Mouse (Mus musculus) CH12.LX (cell line): ENCODE measurements at regions not wholly inside any gene's neighbourhood (a gene's known extent, or its start where the extent isn't known, plus 50 kb on each side); places are given as distances from the start of the nearest gene placed in this dataset.

Source experiments
- DNase-seq: peaks from one replicate; pipeline ENCODE4 v3.0.0-alpha.2; 2013; ENCODE audit errors: extremely low read depth
- H3K27ac ChIP-seq: 2 replicates; pipeline ENCODE4 v1.5.1; 2012; ENCODE audit warnings: low read depth, mild to moderate bottlenecking, control low read depth, moderate library complexity; ENCODE audit not compliant: insufficient read depth
- H3K27me3 ChIP-seq: replicated peaks from 2 replicates; pipeline ENCODE3; 2012; ENCODE audit warnings: inconsistent platforms
- H3K36me3 ChIP-seq, 2 experiments: replicated peaks in 1 of 2; 2 replicates each; pipeline versions ENCODE3 to v1.6.1; 2012; ENCODE audit warnings: inconsistent platforms in 1 of 2, low read length in 1 of 2, mild to moderate bottlenecking in 1 of 2, mixed read lengths in 1 of 2, moderate library complexity in 1 of 2; ENCODE audit not compliant: control insufficient read depth in 1 of 2, insufficient read depth in 1 of 2
- H3K4me1 ChIP-seq, 2 experiments: 2 replicates each; pipeline ENCODE4 v1.6.1; 2012; ENCODE audit warnings: inconsistent platforms in 1 of 2, moderate library complexity in 1 of 2; ENCODE audit not compliant: insufficient read depth in 2 of 2, control insufficient read depth in 1 of 2
- H3K4me2 ChIP-seq: 2 replicates; pipeline ENCODE4 v1.6.1; 2012; ENCODE audit warnings: low read depth, mild to moderate bottlenecking, control low read depth; ENCODE audit not compliant: poor library complexity, insufficient read depth, severe bottlenecking
- H3K4me3 ChIP-seq, 3 experiments: fragments of 150-350 bp in 1 of 3; sonication (generic) in 1 of 3; replicated peaks in 1 of 3; 2 replicates each; pipeline versions ENCODE3 to v1.5.1; 2011 to 2012; ENCODE audit warnings: low read depth in 2 of 3, low read length in 2 of 3, mild to moderate bottlenecking in 2 of 3, moderate library complexity in 2 of 3, control low read depth in 1 of 3, improper control_type of control experiment in 1 of 3, inconsistent platforms in 1 of 3, mixed read lengths in 1 of 3; ENCODE audit not compliant: poor library complexity in 1 of 3
- H3K79me2 ChIP-seq: replicated peaks from 2 replicates; pipeline ENCODE4 v1.6.1; 2012; ENCODE audit warnings: mild to moderate bottlenecking, moderate library complexity; ENCODE audit not compliant: control insufficient read depth, poor library complexity, insufficient read depth, severe bottlenecking; ENCODE audit errors: extremely low read depth
- H3K9ac ChIP-seq: 2 replicates; pipeline ENCODE4 v1.6.1; 2012; ENCODE audit warnings: low read depth, mild to moderate bottlenecking, control low read depth, moderate library complexity; ENCODE audit not compliant: insufficient read depth
- H3K9me3 ChIP-seq: replicated peaks from 2 replicates; pipeline ENCODE3; 2012; ENCODE audit warnings: low read length, inconsistent platforms, mixed read lengths
- CTCF ChIP-seq, 2 experiments: IDR thresholded peaks in 1 of 2; conservative IDR thresholded peaks in 1 of 2; 2 replicates each; pipeline ENCODE4 v1.5.1; 2011 to 2012; ENCODE audit warnings: low read depth in 2 of 2, low read length in 2 of 2, improper control_type of control experiment in 1 of 2, inconsistent platforms in 1 of 2, mild to moderate bottlenecking in 1 of 2, moderate library complexity in 1 of 2
- E2F4 ChIP-seq: IDR thresholded peaks from 2 replicates; pipeline ENCODE4 v1.6.1; 2011; ENCODE audit warnings: low read depth, low read length, improper control_type of control experiment; ENCODE audit not compliant: insufficient replicate concordance
- ETS1 ChIP-seq: conservative IDR thresholded peaks from 2 replicates; pipeline ENCODE4 v1.6.1; 2012; ENCODE audit warnings: low read depth, mild to moderate bottlenecking, inconsistent platforms, low read length, improper control_type of control experiment, moderate library complexity
- GABPA ChIP-seq: IDR thresholded peaks from 2 replicates; pipeline ENCODE4 v1.6.1; 2012; ENCODE audit warnings: low read depth, low read length, improper control_type of control experiment, inconsistent platforms; ENCODE audit not compliant: insufficient replicate concordance
- HCFC1 ChIP-seq: IDR thresholded peaks from 2 replicates; pipeline ENCODE4 v1.6.1; 2012; ENCODE audit warnings: low read depth, mild to moderate bottlenecking, inconsistent platforms, low read length, improper control_type of control experiment
- IRF4 ChIP-seq: IDR thresholded peaks from 2 replicates; pipeline ENCODE4 v1.6.1; 2014; ENCODE audit warnings: low read depth, mild to moderate bottlenecking, inconsistent platforms, low read length, improper control_type of control experiment
- JUND ChIP-seq: conservative IDR thresholded peaks from 2 replicates; pipeline ENCODE4 v1.6.1; 2011; ENCODE audit warnings: low read depth, low read length, improper control_type of control experiment
- MAFK ChIP-seq: IDR thresholded peaks from 2 replicates; pipeline ENCODE4 v1.6.1; 2011; ENCODE audit warnings: low read length, improper control_type of control experiment; ENCODE audit not compliant: insufficient replicate concordance
- MAZ ChIP-seq: IDR thresholded peaks from 2 replicates; pipeline ENCODE4 v1.6.1; 2012; ENCODE audit warnings: low read depth, mild to moderate bottlenecking, inconsistent platforms, low read length, improper control_type of control experiment, moderate library complexity
- MXI1 ChIP-seq: IDR thresholded peaks from 2 replicates; pipeline ENCODE4 v1.6.1; 2011; ENCODE audit warnings: mild to moderate bottlenecking, low read depth, low read length, improper control_type of control experiment
- MYC ChIP-seq: IDR thresholded peaks from 2 replicates; pipeline ENCODE4 v1.6.1; 2011; ENCODE audit warnings: low read depth, mild to moderate bottlenecking, improper control_type of control experiment, low read length
- NELFE ChIP-seq: IDR thresholded peaks from 2 replicates; pipeline ENCODE4 v1.6.1; 2011; ENCODE audit warnings: low read depth, low read length, improper control_type of control experiment
- NRF1 ChIP-seq: IDR thresholded peaks from 2 replicates; pipeline ENCODE4 v1.6.1; 2014; ENCODE audit warnings: low read depth, mild to moderate bottlenecking, inconsistent platforms, low read length, improper control_type of control experiment, moderate library complexity
- PAX5 ChIP-seq: IDR thresholded peaks from 2 replicates; pipeline ENCODE4 v1.6.1; 2012; ENCODE audit warnings: low read length, inconsistent platforms, mixed read lengths
- POLR2A ChIP-seq: IDR thresholded peaks from 2 replicates; pipeline ENCODE4 v1.6.1; 2011; ENCODE audit warnings: low read depth, mild to moderate bottlenecking, improper control_type of control experiment, low read length
- POLR2AphosphoS2 ChIP-seq: IDR thresholded peaks from 2 replicates; pipeline ENCODE4 v1.6.1; 2011; ENCODE audit warnings: low read depth, low read length, improper control_type of control experiment
- RAD21 ChIP-seq: IDR thresholded peaks from 2 replicates; pipeline ENCODE4 v1.6.1; 2011; ENCODE audit warnings: low read depth, mild to moderate bottlenecking, low read length, improper control_type of control experiment, moderate library complexity
- RCOR1 ChIP-seq: conservative IDR thresholded peaks from 2 replicates; pipeline ENCODE4 v1.6.1; 2012; ENCODE audit warnings: low read depth, mild to moderate bottlenecking, inconsistent platforms, low read length, improper control_type of control experiment
- SIN3A ChIP-seq: IDR thresholded peaks from 2 replicates; pipeline ENCODE4 v1.6.1; 2012; ENCODE audit warnings: low read length, improper control_type of control experiment, inconsistent platforms
- TBP ChIP-seq: conservative IDR thresholded peaks from 2 replicates; pipeline ENCODE4 v1.6.1; 2011; ENCODE audit warnings: low read depth, low read length, improper control_type of control experiment
- UBTF ChIP-seq: IDR thresholded peaks from 2 replicates; pipeline ENCODE4 v1.6.1; 2012; ENCODE audit warnings: low read depth, mild to moderate bottlenecking, inconsistent platforms, low read length, improper control_type of control experiment, moderate library complexity
- USF2 ChIP-seq: conservative IDR thresholded peaks from 2 replicates; pipeline ENCODE4 v1.6.1; 2011; ENCODE audit warnings: low read depth, low read length, improper control_type of control experiment
- ZC3H11A ChIP-seq: IDR thresholded peaks from 2 replicates; pipeline ENCODE4 v1.6.1; 2012; ENCODE audit warnings: low read depth, mild to moderate bottlenecking, inconsistent platforms, low read length, improper control_type of control experiment
- ZKSCAN1 ChIP-seq: IDR thresholded peaks from 2 replicates; pipeline ENCODE4 v1.6.1; 2012; ENCODE audit warnings: low read depth, inconsistent platforms, low read length, improper control_type of control experiment, borderline replicate concordance
- ZMIZ1 ChIP-seq: IDR thresholded peaks from 2 replicates; pipeline ENCODE4 v1.6.1; 2012; ENCODE audit warnings: low read depth, mild to moderate bottlenecking, inconsistent platforms, low read length, improper control_type of control experiment
- ZNF384 ChIP-seq: IDR thresholded peaks from 2 replicates; pipeline ENCODE4 v1.6.1; 2012; ENCODE audit warnings: low read depth, low read length, improper control_type of control experiment, inconsistent platforms
- dilution Hi-C: fragments of 300-500 bp; cut with MboI; formaldehyde crosslinking; loops from 2 replicates; pipeline ENCODE4 v1.14.3; 2020; ENCODE audit warnings: low sequenced_read_pairs; ENCODE audit not compliant: extremely low pct_unique_long_range_greater_than_20kb, extremely low pct_ligation_motif_present
- in situ Hi-C: fragments of 300-500 bp; cut with MboI; formaldehyde crosslinking; loops from 3 replicates; pipeline ENCODE4 v1.14.3; 2019; ENCODE audit warnings: low sequenced_read_pairs, low pct_ligation_motif_present, low pct_unique_long_range_greater_than_20kb, mixed read lengths

GRCm38 (mm10) chr9:112950056-112950455 lies 714.3 kb upstream of the Arpp21 start:
- peaks cover 43% of the 10 kb centered on the region for H3K9me3 ChIP-seq
- in situ Hi-C loops = no loop called here
- no peaks in the 10 kb centered on the region for H3K27me3 ChIP-seq
- no peak overlapping the region for H3K4me3 ChIP-seq
- H3K9ac ChIP-seq = no peak overlapping the region
- H3K79me2 ChIP-seq = no peaks in the 10 kb centered on the region
- TF ChIP-seq POLR2AphosphoS2 = no peak
- TF ChIP-seq MAZ = no peak
- TF ChIP-seq UBTF = no peak
- TF ChIP-seq MAFK = no peak
- TF ChIP-seq ZNF384 = no peak
- TF ChIP-seq IRF4 = no peak
- TF ChIP-seq ETS1 = no peak
- TF ChIP-seq CTCF (conservative IDR thresholded peaks at IDR 0.05 in 1 of 2, IDR thresholded peaks at IDR 0.05 in 1 of 2; ENCODE audit: low read depth in 2 of 2, low read length in 2 of 2) = no peak
- no peak for TF ChIP-seq RCOR1
- H3K4me1 ChIP-seq = no peaks in the 10 kb centered on the region
- no peak overlapping the region for H3K27ac ChIP-seq
- no peak overlapping the region for H3K4me2 ChIP-seq
- dilution Hi-C loops = no loop called here
- DNase-seq = no peak
- H3K36me3 ChIP-seq = no peaks in the 10 kb centered on the region

- H3K9me3 ChIP-seq = peaks cover 52% of the 10 kb centered on the region
- H3K9ac ChIP-seq = no peak overlapping the region
- in situ Hi-C loops (no loop called here), dilution Hi-C loops (no loop called here)
- H3K4me3 ChIP-seq = no peak overlapping the region
- no peak for TF ChIP-seq ZC3H11A
- H3K4me2 ChIP-seq = no peak overlapping the region
- no peak overlapping the region for H3K27ac ChIP-seq
- no peaks in the 10 kb centered on the region for H3K36me3 ChIP-seq
- no peak for DNase-seq
- no peaks in the 10 kb centered on the region for H3K79me2 ChIP-seq
- no peaks in the 10 kb centered on the region for H3K27me3 ChIP-seq
- no peaks in the 10 kb centered on the region for H3K4me1 ChIP-seq
Observed at GRCm38 (mm10) chr9:112938781-112939180, 703.0 kb upstream of the Arpp21 start.

- dilution Hi-C loops = no loop called here
Observed at GRCm38 (mm10) chr9:112909311-112910101, 673.8 kb upstream of the Arpp21 start.

More at GRCm38 (mm10) chr9:112909311-112910101, 673.8 kb upstream of the Arpp21 start:
- in situ Hi-C loops = no loop called here
- no peaks in the 10 kb centered on the region for H3K36me3 ChIP-seq
- no peak overlapping the region for H3K27ac ChIP-seq
- peaks cover 64% of the 10 kb centered on the region for H3K9me3 ChIP-seq
- no peaks in the 10 kb centered on the region for H3K79me2 ChIP-seq
- no peak overlapping the region for H3K4me2 ChIP-seq
- no peak overlapping the region for H3K4me3 ChIP-seq
- no peak for DNase-seq
- no peaks in the 10 kb centered on the region for H3K27me3 ChIP-seq
- TF ChIP-seq NELFE = no peak
- TF ChIP-seq HCFC1 = no peak
- TF ChIP-seq TBP = no peak
- no peak for TF ChIP-seq POLR2A
- no peak for TF ChIP-seq JUND
- no peak for TF ChIP-seq SIN3A
- TF ChIP-seq RAD21 = no peak
- TF ChIP-seq E2F4 = no peak
- no peak for TF ChIP-seq ZKSCAN1
- no peak for TF ChIP-seq USF2
- no peak for TF ChIP-seq MYC
- TF ChIP-seq NRF1 = no peak
- no peak for TF ChIP-seq GABPA
- TF ChIP-seq MAZ = no peak
- TF ChIP-seq PAX5 = no peak
- TF ChIP-seq ZMIZ1 = no peak
- no peak for TF ChIP-seq MXI1
- TF ChIP-seq RCOR1 = no peak
- no peaks in the 10 kb centered on the region for H3K4me1 ChIP-seq
- H3K9ac ChIP-seq = no peak overlapping the region
